Mouse (Mus musculus) urinary bladder, postnatal 25 days (tissue): ENCODE data around the gene Prss40.

ENCODE experiments used
- DNase-seq: peaks from one replicate; pipeline ENCODE4 v3.0.0; 2022; ENCODE audit warnings: low spot score

The Prss40 gene

DNA sequence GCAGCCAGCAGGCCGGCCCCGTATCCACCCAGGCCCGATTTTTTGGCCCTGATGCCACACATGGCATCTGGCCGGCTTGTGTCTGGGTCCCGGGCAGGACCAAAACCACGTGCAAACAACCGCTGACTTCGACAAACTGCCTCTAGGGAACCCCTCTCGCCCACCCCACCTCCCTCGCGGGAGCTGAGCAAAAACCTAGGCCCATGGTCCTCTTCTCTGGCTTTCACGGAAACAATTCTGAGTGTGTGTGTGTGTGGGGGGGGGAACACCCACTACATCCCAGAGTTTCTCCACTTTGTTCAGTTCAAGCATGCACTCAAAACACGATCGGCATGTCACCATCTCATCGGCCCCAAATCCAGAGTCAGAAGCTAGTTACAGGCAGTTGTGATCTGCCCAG lies at the start of gene Prss40:
TSS of gene Prss40 (minus strand) at position 101 of the 400 bp plus-strand sequence.
- DNase-seq = no peak

DNA sequence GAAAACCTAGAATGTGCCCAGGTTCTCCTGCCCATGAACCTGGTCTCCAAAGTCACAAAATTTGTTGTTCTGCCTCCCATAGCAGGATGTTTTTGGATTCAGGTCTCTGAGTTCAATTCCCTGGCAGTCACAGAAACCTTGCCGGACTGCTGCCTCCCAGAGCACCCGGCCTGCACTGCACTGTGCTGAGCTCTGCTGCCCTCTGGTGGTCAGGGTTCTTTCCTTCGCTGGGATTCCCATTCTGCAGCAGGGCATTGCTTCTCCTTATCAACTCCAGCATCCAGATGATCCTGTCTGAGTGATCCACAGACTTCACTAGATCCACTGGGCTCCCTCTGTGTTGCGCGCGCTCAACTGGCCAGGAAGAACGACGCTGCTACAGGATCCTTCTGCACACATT lies 41.6 kb upstream of the Prss40 start:
- DNase-seq = peak; percentile 61

DNA sequence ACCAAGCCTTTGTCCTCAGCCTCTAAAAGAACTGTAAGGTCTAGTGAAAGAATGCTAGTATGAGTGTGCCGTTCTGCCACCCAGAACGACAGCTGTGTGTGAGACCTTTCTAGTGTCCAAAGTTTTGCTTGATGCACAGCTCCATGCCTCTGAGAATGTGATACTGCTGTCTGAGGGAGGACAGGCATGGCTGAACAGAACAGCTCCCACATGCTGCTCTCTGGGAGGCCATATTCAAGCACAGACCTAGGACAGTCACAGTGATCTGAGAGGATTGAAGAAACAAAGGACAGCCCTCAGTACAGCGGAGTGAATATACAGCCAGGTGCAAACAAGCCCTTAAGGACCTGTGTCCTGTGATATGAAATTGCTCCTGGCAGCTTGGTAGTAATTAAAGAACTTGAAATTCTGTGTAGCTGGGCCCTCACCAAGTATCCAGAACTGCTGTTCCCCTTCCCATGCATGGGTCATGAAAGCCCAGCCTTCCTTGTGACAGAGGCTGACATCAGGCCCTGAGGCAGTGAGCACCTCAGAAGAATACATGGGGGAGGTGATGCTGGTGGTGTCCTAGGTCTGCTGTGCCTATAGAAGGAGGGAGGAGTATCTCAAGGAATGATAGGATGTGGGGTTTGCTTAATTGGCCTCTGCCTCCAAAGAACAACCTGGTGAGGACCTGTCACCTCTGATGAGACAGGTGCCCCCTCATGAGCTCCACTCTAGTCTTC lies 40.7 kb upstream of the Prss40 start:
- no peak for DNase-seq

DNA sequence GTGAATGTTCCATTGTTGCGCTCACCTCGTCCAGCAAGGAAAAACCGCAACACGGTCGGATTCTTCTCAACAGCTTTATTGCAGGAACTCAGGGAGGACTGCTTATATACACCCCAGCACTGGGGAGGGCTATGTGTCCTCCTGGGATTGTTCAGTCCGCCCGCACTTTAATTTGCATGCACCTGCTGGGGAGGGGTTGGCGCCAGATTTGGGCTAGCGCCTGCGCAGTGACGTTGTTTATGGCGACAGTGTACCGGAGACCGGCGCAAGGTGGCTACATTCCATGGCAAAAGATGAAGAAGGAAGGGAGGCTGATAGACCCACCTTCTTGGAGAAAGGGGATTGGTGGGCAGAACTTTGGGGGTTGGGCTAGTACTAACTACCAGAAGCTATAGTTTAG lies 39.3 kb upstream of the Prss40 start:
- DNase-seq = no peak

DNA sequence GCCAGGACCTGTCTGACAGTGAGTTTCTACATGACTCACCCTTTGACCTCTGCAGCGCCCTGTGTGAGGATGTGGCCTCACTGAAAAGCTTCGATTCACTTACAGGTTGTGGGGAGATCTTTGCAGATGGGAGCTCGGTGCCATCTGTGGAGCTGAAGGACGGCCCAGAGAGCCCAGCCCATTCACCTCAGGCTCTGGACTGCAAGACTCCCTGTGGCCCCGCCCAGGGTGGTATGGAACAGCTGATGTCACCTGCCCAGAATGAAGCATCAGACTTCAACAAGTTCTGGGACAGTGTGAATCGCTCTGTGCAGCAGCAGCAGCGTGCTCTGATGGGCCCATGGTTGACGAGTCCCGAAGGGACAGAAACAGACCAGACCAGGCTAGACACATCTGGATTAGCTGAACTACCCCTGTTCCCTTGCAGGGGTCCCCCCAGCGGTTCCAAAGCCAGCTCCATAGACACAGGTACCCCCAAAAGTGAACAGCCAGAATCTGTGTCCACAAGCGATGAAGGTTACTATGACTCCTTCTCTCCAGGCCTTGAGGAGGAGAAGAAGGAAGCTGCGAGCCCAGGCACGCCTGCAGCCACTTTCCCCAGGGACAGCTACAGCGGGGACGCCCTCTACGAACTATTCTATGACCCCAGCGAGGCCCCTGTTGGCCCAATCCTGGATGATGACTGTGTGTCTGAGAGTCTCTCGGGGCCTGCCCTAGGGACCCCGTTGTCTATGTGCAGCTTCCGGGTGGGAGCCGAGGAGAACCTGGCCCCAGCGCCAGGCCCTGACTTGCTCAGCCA lies 26.8 kb upstream of the Prss40 start:
- DNase-seq = no peak

DNA sequence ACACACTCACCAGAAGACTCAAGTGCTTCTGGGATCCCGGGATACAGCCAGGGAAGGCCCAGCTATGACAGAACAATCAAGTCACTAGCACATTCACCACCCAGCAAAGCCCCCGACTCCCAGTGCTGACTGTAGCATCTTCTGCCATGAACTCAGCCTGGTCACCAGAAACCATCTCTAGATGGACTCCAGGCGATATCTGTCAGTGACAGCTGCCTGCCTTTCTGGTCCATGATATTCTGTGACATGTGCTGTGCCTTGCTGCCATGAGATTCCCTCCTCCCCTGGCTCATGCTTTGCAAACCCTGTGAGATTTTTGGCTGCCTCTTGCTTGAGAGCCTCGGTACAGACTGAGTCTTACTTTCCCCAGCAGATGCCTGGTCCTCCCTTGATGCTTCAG lies 24.0 kb upstream of the Prss40 start:
- DNase-seq = no peak

DNA sequence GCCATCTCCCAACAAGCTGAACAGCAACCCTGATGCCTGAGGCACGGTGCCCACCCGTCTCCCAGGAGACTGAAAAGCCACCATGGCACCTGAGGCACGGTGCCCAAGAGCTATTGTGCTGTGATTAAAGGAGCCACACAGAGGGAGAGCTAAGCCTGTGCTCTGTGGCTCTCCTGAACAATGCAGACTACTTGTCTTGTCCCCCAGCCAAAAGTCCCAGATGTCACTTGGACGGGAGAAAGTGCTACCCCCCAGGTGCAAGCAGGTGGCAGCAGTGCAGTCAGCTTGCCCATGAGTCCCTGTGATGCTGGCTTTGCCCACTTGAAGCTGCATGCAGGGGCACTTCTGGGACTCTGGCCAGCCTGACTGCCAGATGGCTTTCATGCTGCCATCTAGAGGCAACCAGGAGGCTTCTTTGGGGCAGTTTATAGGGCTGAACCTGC lies 23.1 kb upstream of the Prss40 start:
- no peak for DNase-seq

DNA sequence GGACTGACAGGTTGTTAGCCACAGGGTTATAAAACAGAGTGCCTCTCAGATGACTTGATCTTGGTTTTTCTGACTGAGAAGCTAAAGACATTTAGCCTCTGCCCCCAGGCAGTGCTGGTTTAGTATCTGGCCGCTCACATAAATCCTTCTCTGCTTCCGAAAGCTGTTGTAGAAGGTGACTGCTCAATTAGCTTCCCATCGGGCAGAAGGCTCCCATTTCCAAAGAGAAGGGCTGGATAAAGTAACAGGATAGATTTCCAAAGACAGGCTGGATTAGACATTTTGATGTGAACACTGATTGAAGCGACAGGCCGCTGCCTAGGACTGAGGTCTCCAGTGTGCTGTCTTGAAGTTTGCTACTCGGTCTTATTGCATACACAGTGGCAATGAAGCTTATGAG lies 21.5 kb upstream of the Prss40 start:
- no peak for DNase-seq

DNA sequence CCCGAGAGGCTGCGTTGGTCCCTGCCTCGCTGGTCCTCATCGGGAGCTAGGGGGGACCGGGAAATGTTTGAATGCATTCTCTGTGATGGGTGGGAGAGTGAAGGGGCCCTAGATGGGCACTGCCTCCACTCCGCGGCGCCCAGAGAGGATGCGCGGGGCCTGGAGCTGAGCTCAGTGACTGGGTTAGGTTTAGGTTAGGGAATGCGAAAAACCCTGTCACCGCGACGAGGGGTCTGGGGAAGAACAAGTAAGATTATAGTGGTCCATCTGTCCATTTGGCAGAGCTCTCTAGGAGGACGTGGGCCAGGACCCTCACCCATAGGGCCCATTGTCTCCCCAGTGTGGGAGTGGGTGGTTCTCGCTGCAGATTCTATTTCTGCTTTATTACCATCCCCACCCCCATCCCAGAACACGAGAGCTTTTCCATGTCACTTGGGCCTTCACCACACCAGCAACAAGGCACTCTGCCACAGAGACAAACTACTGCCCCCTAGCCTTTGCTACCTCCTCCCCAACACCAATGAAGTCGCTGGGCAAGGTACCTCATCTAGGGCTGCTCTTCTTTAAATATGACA lies 19.1 kb upstream of the Prss40 start:
- no peak for DNase-seq

DNA sequence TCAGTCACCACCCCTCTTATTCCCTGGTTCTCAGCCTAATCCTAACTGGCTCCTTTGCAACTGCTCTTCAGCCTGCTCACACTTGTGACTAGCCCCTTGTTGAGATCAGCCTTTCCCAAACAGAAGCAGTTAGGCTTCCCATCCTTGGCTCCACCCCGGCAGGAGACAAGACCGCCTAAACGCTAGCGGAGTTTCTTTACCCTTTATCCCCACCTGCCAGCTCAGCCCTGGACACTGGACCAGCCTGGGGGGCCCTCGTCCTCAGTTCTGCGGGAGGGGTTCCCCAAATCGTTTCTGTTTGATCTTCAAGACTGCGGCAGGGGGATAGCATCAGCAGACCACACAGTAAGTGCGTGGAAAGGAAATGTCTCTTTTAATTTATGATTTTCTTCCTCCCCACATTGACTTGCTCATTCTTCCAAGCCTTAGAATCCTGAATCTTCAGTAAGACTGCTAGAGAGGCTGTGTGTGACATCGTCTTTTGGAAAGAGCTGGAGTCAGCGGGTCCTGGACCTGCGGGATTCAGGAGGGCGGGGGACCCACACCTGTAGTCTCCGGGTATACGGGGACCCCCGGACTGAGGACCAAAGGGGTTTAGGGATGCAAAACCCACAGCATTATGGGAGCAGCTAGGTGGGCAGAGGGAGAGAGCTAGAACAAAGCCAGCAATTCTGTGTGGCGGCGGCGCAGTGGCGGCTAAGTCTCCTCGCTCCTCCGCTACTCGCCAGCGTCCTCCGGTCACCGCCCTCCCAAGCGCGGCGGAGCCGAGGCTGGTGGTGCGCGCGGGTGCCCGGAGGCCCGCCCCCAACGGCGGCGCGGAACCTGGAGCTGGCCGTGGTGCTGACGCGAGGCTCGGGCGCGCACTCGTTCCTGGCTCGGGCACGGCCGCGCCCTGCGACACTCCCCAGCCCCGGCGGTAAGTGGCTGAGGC lies 18.4 kb upstream of the Prss40 start, which contains the start of gene Amer3:
TSS of gene Amer3 (plus strand) at position 807 of the 931 bp plus-strand sequence.
- peak; percentile 70 for DNase-seq

DNA sequence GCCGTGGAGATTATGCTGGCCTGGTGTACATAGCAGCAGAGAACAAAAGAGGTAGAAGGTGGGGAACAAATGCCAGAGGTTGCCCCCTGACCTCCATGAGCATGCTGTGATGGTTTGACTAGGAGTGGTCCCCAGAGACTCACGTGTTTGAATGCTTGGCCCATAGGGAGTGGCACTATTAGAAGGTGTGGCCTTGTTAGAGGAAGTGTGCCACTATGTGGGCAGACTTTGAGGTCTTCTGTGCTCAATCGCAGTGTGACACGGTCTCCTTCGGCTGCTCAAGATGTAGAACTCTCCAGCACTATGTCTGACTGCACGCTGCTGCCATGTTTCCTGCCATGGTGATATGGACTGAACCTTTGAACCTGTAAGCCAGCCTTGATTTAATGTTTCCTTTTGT lies 12.5 kb upstream of the Prss40 start:
- no peak for DNase-seq

DNA sequence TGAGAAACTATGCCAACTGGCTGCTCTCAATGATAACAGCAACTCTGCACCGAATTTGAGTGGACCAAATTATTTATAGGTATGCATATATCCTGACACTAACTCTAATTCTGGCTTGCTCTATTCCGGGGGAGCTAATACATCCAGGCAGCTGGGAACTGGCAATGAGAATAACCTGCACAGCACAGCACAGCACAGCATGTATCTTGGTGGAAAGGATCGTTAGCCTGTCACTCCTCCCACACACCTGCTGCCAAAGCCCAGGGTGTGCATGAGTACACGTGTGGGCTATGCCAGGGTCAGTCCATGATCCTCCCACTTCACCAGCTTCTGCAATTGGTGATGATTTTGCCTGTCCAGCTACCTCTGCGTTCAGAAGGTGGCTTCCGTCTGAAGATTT lies 10.7 kb upstream of the Prss40 start:
- DNase-seq = no peak

DNA sequence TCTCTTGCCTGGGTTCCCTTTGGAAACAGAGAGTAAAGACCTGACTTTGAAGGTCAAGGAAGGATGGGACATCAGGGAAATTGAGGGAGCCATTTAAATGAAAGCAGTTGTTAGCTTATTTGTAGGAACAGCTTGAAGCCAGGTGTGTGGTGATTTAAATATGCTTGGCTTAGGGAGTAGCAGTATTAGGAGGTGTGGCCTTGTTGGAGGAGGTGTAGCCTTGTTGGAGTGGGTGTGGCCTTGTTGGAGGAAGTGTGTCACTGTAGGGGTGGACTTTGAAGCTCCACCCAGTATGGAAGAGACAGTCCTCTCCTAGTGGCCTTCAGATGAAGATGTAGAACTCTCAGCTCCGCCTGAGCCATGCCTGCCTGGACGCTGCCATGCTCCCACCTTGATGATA lies 9.1 kb upstream of the Prss40 start:
- no peak for DNase-seq

DNA sequence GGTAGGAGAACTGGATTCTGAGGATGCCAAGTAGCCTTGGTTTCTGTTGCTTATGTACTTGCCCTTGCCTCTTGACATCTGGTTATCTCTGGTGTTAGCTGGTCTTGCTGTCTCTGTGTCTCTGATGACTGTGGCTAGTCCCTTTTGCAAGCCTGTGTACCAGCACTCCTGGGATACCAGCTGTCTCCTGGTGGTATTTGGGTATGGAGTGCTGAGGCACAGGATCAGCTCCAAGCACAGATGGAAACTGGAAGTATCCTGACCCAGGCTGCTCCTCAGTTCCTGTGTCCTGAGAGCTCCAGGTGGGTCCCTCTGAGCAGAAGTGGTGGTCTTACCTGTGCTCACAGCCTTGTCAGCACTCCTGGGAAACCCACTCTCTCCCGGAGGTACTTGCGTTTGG lies 7.4 kb upstream of the Prss40 start:
- DNase-seq = no peak

DNA sequence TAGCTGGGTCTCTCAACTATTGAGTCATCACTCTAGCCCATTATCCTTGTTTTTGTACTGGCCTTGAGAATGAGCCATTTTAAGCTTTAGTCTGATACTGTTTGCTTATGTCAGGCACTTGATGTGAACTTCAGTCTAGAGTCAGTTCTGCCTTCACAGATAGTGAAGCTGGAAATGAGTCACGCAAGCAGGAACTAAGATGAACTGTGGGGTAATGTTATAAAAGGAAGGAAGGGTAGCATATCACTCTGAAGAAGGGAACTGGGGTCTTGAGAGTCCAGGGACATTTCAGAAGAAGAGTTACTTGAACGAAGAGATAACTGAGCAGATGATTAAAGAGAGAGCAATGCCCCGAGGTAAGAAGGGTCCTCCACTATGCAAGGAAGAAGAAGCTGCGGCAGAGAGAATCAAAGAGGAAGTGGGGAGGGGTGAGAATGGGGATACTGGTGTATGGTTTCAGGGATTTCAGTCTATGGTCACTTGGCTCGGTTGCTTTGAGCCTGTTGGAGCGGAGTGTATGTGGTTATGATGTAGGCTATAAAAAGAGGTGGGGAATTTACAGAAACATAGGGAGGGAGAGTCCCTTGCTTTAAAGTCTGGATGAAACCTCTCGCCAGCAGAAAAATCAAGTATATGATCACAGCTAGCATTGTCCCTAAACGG lies 3.8 kb upstream of the Prss40 start:
- DNase-seq = no peak

DNA sequence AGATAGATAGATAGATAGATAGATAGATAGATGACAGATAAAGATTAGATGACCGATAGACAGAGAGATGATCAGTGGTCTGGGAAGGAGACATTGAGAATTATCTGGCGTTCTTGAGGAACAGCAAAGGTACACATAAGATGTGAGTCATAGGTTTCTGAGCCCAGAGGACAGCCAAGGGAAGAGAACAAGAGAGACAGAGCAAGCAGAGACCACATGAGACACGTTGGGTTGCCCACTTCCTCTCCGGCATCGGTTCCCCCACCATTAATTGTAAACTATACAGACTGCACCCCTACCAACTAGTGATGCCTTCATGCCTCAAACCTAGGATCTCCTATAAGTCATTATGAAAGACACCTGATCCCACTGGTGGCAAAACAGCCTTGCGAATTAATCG lies 6.5 kb downstream of the Prss40 start:
- no peak for DNase-seq

DNA sequence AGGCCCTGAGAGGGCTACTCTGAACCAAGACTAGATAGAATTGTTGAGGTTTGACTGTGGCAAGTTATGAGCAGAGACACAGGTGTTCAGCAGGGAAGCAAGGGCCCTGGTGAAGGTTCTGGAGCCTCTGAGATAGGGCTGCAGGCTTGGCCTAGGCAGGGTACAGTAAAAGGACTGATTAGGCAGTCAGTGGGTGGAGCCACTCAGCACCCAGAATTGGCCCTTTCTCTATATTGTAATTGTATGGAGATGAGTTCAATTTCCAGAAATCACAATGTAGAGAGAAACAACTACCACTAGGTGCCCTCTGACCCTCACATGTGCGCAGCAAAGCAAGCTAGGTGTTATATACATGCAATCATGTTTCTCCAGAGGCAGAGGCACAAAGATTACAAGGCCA lies 7.1 kb downstream of the Prss40 start:
- no peak for DNase-seq

DNA sequence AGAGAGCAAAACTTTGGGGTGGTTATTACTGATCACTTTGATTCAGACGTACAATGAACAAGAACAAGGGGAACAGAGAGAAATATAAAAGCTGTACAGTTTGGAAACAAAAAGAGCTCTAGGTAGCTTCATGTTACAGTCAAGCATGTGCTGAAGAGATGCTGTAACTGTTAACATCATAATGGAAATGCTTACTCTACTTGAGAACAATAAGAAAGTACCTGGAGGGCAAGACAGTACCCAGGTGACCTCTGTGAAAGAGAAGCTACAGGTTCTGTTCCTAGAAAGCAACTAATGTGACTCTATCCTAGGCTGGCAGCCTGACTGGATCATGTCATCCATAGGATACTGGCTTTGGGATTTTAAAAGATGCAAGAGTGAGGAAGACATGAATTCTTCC lies 13.7 kb downstream of the Prss40 start:
- DNase-seq = no peak

DNA sequence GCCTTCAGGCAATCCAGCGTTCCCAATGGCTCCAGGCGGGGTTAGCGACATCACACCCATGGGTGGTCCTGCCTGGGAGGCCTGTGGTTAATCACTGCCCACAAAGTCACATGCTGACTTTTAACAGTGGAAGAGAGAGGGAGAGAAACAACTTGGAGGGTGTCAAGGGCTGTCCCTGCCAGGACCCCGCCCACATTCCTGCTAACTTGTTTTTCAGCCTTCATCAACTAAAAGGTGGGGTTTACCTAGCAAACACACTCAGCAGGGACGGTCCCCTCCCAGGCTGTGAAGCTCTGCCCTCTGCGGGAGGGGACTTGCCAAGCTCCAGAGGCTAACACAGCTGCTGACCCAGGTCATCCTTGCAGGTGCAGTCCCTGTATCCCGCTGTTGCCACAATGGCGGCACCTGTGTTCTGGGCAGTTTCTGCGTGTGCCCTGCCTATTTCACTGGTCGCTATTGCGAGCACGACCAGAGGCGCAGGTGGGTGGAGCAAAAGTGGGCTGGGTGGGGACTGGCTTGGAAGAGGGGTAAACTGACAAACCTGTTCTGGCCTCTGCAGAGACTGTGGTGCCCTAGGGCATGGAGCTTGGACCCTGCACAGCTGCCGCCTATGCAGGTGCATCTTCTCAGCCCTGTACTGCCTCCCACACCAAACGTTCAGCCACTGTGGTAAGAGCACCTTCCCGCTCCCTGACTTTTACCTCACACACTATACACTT lies 23.8 kb downstream of the Prss40 start:
- peak; percentile 20 for DNase-seq

DNA sequence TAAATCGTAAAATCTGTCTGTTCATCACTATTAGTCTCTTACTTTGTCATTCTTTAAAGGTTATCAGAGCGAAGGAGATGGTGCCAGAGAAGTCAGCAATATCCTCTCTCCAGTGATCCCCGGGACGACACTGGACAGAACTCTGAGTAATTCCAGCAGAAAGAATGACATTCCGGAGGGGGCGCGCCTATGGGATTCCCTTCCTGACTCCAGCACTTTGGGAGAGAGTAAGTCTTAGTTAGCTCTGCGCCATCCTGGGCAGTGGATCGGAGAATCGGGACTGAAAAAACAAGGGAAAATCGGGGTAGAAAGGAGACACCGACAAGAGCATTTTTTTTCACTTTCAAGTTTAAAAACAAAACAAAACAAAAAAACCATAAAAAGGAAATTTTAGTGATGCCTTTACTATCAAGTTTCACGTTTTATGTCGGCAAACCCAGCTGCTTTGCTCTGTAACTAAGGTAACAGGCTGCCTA lies 24.4 kb downstream of the Prss40 start:
- no peak for DNase-seq
